Mouse (Mus musculus): ENCODE results near the gene Tnrc6b. TPM values are rescaled to one million over a fixed set of nuclear protein-coding genes. Genes with fewer than 3 reads are reported as not detected.

Tnrc6b gene
- polyA plus RNA-seq, 1 experiment from 2014 or later, result 48.7 TPM

DNA sequence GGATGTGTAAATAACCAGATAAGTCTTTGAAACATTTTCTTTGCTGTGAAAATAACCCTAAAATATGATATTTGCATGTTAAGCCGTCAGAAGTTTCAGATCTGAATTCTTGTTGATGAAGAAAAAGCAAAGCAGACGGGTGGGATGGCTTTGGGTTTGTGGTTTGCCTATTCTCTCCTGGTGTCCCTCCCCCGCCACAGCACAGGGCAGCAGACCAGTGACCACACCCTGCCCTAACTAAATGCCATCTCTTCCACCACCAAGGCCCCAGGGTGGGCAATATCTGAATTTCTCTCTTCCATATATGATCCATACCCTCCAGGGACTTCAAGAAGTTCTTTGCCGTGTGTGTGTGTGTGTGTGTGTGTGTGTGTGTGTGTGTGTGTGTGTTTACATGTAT is 227.5 kb downstream of the Tnrc6b start:
- Histone ChIP-seq H3K9ac (replicated peaks) (no peak overlapping the region), H3K4me2 (replicated peaks) (no peak overlapping the region), H3K4me3 (replicated peaks) (no peak overlapping the region), H3K36me3 (peaks cover 25% of the 10 kb centered on the region), H3K27ac (no peak overlapping the region), H3K4me1 (replicated peaks) (no peaks in the 10 kb centered on the region), H3K9me3 (no peaks in the 10 kb centered on the region), H3K27me3 (no peaks in the 10 kb centered on the region)
- WGBS, result 88% methylated on average over 3 of the region's 4 CpGs
- no peak for ATAC-seq

DNA sequence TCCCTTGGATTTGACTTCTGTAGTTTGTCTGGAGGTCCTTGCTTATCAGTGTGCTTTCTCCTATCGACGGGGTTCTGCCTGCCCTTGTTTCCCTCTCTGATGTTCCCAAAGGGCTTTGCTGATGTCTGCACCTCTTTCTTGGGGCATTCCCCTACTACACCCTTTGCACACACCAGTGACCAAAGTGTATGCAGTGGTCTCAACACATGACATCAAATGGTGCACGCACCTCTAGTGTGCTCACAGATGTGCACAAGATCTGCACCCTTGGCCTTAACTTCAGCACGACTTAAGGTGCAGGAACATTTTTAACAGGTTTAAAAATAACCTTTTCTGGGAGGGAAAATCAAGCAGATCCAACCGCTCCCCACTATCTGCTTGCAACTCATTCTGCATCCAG is 228.3 kb downstream of the Tnrc6b start:
- ATAC-seq, result no peak
- H3K36me3 ChIP-seq, result peaks cover 19% of the 10 kb centered on the region; the same call in 1 of the 2 replicates
- no peaks in the 10 kb centered on the region for H3K4me1 ChIP-seq (replicated peaks)
- H3K4me2 ChIP-seq (replicated peaks), result no peak overlapping the region
- H3K27me3 ChIP-seq, result no peaks in the 10 kb centered on the region
- H3K4me3 ChIP-seq (replicated peaks), result no peak overlapping the region
- H3K9ac ChIP-seq (replicated peaks), result no peak overlapping the region
- H3K27ac ChIP-seq, result no peak overlapping the region
- WGBS, result 62% methylated on average over 5 of the region's 5 CpGs
- H3K9me3 ChIP-seq, result no peaks in the 10 kb centered on the region

DNA sequence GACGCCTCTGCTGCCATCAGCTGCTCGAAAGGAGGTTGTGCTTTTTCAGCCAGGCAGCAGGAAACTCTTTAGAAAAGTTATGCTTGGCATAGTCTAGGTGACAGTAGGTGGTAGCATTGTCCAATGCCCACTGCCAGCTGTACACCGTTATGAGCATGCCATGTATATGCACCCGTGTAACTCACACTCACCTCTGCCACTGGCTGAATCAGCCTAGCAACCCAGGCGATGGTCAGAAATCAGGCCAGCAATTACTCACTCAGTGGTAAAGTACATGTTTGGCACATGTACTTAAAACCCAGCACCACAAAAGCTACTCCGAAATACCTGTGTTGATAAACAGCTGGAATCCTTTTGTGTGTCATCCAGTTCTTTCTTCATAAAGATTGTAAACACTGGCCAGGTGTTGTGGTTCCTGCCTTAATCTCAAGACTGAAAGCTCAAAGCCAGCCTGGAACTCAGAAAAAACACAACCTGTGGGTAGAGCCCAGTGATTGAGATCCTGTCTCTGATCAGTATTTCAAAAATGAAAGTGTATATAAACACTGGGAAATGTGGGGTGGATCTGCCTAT is 230.4 kb downstream of the Tnrc6b start:
- H3K4me2 ChIP-seq (replicated peaks), result no peak overlapping the region
- 0 out of 2 replicates have a peak, but pooled peaks cover 8% of the 10 kb centered on the region for H3K36me3 ChIP-seq
- H3K9me3 ChIP-seq, result no peaks in the 10 kb centered on the region
- H3K27me3 ChIP-seq, result no peaks in the 10 kb centered on the region
- no peak overlapping the region for H3K9ac ChIP-seq (replicated peaks)
- H3K4me1 ChIP-seq (replicated peaks), result no peaks in the 10 kb centered on the region
- no peak overlapping the region for H3K4me3 ChIP-seq (replicated peaks)
- WGBS, result 81% methylated on average over 6 of the region's 6 CpGs
- no peak overlapping the region for H3K27ac ChIP-seq
- no peak for ATAC-seq

DNA sequence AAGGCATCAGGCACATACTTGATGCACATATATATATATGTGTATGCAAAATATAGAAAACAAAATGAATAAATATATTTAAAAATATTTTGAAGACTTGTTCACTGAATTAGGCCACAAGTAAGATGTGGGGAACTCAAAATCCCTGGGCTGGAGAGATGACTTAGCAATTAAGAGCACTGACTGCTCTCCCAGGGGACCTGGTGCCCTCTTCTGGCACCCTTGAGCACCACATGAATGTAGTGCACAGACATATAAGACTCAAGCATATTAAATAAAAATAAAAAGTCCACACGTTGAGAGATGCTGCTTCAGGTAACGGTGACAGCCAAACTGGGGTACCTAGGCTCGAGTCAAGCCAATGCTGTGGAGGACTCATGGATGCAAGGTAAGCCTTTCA is 234.7 kb downstream of the Tnrc6b start:
- H3K4me2 ChIP-seq (replicated peaks), result no peak overlapping the region
- H3K27me3 ChIP-seq, result no peaks in the 10 kb centered on the region
- no peak overlapping the region for H3K9ac ChIP-seq (replicated peaks)
- 51% methylated on average over 3 of the region's 3 CpGs for WGBS
- no peak overlapping the region for H3K27ac ChIP-seq
- ATAC-seq, result no peak
- H3K4me1 ChIP-seq (replicated peaks), result peaks cover 16% of the 10 kb centered on the region
- no peaks in the 10 kb centered on the region for H3K9me3 ChIP-seq
- no peaks in the 10 kb centered on the region for H3K36me3 ChIP-seq
- H3K4me3 ChIP-seq (replicated peaks), result no peak overlapping the region

DNA sequence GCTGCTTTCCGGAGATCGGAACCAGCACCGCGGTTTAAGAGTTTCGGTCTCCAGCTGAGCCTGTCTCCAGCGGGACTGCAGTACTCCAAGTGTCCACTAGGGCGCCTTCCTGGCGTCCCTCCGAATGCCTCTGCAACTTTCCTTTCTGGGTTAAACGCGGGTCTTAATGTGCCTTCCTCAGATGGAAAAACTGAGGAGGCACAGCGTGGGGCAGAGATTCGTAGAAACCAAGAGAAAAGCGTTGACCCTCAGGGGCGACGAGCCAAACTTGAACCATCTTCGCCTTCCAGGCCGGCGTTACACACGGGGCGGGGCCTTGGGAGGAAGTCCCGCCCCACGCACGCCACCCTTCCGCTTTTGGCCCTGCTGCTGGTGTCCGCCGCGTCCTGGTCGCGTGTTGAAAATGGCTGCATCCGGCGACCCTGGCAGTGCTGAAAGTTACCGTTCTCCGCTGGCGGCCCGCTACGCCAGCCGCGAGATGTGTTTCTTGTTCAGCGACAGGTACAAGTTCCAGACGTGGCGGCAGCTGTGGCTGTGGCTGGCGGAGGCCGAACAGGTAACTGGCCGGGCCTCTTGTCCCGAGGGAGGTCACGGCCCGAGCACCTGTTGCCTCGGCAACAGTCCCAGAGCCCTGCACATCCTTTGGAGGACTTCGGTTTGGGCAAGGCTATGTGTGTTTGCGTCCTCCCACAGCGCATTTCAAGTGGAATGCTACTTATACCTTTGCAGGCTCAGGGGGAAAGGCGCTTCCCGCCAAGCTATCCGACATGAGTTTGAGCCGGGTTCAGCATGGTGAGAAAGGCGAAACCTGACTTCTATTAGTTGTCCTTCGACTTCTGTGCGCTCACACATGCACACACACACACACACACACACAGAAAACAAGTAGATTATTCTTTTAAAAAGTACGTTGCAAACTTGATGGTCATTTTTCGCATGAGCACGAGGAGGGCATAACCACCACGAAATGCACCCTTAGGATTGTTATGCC is 237.3 kb downstream of the Tnrc6b start, which contains the start of gene Adsl:
Gene Adsl, plus strand, starts transcription at position 346 of the 991 bp plus-strand sequence.
- under 1% methylated on average over 63 of the region's 63 CpGs for WGBS
- peak within 1 kb of the TSS; percentile 63 for H3K27ac ChIP-seq
- peak within 1 kb of the TSS; percentile 77 for H3K4me3 ChIP-seq (replicated peaks)
- H3K27me3 ChIP-seq, result no peaks in the 10 kb centered on the region
- peak within 1 kb of the TSS; percentile 73 for H3K9ac ChIP-seq (replicated peaks)
- no peaks in the 10 kb centered on the region for H3K9me3 ChIP-seq
- H3K36me3 ChIP-seq, result peaks cover 15% of the 10 kb centered on the region
- ATAC-seq, result peak; percentile 96
- H3K4me1 ChIP-seq (replicated peaks), result peaks cover 16% of the 10 kb centered on the region
- H3K4me2 ChIP-seq (replicated peaks), result peak within 1 kb of the TSS; percentile 74

DNA sequence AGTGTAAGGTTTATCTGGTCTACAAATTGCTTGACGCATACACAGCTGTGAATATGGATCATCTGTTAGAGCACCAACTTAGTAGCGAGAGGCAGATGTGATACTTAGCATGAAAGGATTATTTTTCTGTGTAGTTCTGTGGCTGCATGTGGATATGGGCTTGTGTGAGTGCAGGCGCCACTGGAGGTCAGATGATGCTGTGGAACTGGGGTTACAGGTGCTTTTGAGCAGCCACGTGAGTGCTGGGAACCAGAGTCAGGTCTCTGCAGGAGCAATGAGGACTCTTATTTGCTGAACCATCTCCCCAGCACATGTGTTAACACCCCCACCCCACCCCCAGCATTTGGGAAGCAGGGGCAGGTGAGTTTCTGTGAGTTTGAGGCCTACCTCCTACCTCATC is 238.3 kb downstream of the Tnrc6b start:
- 61% methylated on average over 4 of the region's 4 CpGs for WGBS
- Histone ChIP-seq H3K4me2 (replicated peaks) (peak overlapping the region; percentile 74), H3K9ac (replicated peaks) (peak overlapping the region; percentile 73; the same call in 1 of the 2 replicates)

DNA sequence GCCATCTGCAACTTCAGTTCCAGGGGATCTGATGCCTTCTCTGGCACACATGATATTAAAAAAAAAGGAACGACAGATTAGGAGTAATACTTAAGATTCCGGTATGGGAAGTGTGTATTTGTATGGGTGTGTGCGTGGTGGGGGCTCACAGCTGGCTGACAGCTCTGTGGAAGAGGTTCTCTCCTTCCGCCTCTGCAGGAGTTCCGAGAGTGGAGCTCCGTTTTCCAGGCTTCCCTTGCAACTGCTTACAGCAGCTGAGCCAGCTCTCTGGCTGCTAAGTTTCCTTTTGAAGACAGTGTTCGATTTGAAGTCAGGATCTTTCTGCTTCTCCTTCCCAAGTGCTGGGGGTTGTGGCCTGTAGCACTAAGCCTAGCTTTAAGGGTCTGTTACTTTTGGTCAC is 238.9 kb downstream of the Tnrc6b start:
- Histone ChIP-seq H3K36me3 (peaks cover 31% of the 10 kb centered on the region), H3K4me3 (replicated peaks) (no peak overlapping the region), H3K9me3 (no peaks in the 10 kb centered on the region), H3K4me1 (replicated peaks) (peaks cover 20% of the 10 kb centered on the region), H3K9ac (replicated peaks) (no peak overlapping the region), H3K27me3 (no peaks in the 10 kb centered on the region), H3K27ac (no peak overlapping the region), H3K4me2 (replicated peaks) (peak overlapping the region; percentile 74)
- 91% methylated on average over 7 of the region's 7 CpGs for WGBS
- no peak for ATAC-seq

More for the DNA sequence above, 238.3 kb downstream of the Tnrc6b start:
- Histone ChIP-seq H3K4me3 (replicated peaks) (peak overlapping the region; percentile 77), H3K27me3 (no peaks in the 10 kb centered on the region), H3K36me3 (peaks cover 24% of the 10 kb centered on the region), H3K9me3 (no peaks in the 10 kb centered on the region), H3K4me1 (replicated peaks) (peaks cover 16% of the 10 kb centered on the region), H3K27ac (no peak overlapping the region)
- ATAC-seq, result no peak

DNA sequence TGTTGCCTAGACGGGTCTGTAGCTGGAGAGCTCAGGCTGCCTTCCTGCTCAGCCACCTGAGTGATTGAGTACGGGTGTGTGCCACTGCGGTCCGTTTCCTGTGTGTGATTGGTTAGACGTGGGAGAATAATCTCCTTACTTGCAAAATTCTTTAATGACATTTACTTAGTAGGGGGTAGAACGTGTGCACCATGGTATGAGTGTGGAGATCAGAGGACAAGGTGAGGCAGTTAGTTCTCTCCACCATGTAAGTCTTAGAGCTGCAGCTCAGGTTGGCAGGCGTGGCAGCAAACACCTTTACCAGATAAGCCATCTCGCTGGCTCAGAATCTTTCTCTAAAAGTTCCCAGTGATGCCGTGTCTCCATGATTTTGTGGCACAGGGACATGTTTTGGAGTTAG is 242.9 kb downstream of the Tnrc6b start:
- no peak overlapping the region for H3K4me2 ChIP-seq (replicated peaks)
- peaks cover 17% of the 10 kb centered on the region for H3K4me1 ChIP-seq (replicated peaks)
- no peaks in the 10 kb centered on the region for H3K27me3 ChIP-seq
- WGBS, result 94% methylated on average over 9 of the region's 9 CpGs
- ATAC-seq, result no peak
- H3K27ac ChIP-seq, result no peak overlapping the region
- H3K9me3 ChIP-seq, result no peaks in the 10 kb centered on the region
- peaks cover 61% of the 10 kb centered on the region for H3K36me3 ChIP-seq
- no peak overlapping the region for H3K9ac ChIP-seq (replicated peaks)
- no peak overlapping the region for H3K4me3 ChIP-seq (replicated peaks)

DNA sequence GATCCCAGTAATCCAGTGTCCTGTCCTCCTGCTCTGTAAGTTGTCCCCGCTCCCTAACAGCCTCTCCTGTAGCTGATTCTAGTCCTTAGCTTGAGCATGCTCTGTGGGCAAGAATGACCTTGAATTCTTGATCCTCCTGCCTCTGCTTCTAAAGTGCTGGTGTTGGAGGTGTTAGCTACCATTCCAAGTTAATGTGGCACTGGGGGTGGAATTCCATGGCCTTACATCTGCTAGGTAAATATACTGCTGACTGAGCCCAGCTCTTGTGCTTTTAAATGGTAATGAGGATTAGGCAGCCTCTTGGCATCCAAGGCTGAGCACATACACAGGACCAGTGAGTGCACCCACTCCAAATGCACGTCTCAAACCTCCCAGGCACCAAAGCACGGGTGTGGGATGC is 243.7 kb downstream of the Tnrc6b start:
- Histone ChIP-seq H3K4me3 (replicated peaks) (no peak overlapping the region), H3K27ac (no peak overlapping the region), H3K4me1 (replicated peaks) (peaks cover 8% of the 10 kb centered on the region), H3K9ac (replicated peaks) (0 out of 2 replicates have a peak overlapping the region, but pooled peaks have one; percentile 28), H3K36me3 (peaks cover 69% of the 10 kb centered on the region), H3K27me3 (no peaks in the 10 kb centered on the region), H3K4me2 (replicated peaks) (no peak overlapping the region), H3K9me3 (no peaks in the 10 kb centered on the region)
- 61% methylated on average over 3 of the region's 3 CpGs for WGBS
- no peak for ATAC-seq

DNA sequence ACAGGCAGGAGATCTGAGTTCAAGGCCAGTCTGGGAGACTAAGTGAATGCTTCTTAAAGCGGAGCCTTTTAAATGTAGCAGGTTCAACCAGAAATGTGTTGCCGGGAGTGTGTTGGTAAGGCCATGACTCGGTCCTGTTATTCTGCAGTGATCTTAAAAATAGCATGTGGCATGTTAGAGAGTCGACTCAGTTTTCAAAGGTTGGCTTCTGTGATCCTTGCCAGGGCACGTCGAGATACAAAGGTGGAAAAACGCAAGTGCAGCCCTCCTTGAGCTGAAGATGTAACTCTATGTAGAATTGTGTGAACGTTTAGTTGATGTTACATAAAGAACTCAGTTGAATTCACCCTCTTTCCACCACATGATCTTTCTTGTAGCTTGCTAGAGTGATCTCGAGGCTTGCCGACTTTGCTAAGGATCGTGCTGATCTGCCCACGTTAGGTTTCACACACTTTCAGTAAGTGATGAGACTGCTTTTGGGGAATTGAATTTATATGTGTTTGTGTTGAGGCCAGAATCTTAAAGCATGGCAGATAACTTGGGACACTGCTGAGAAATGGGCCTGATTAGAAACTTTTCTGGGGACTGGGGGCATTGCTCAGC is 244.8 kb downstream of the Tnrc6b start:
- Histone ChIP-seq H3K36me3 (peaks cover 79% of the 10 kb centered on the region), H3K4me3 (replicated peaks) (no peak overlapping the region), H3K27me3 (no peaks in the 10 kb centered on the region), H3K27ac (no peak overlapping the region), H3K4me2 (replicated peaks) (no peak overlapping the region), H3K9ac (replicated peaks) (no peak overlapping the region), H3K4me1 (replicated peaks) (peaks cover 5% of the 10 kb centered on the region; the same call in 1 of the 2 replicates), H3K9me3 (no peaks in the 10 kb centered on the region)
- WGBS, result 97% methylated on average over 12 of the region's 12 CpGs
- ATAC-seq, result no peak

DNA sequence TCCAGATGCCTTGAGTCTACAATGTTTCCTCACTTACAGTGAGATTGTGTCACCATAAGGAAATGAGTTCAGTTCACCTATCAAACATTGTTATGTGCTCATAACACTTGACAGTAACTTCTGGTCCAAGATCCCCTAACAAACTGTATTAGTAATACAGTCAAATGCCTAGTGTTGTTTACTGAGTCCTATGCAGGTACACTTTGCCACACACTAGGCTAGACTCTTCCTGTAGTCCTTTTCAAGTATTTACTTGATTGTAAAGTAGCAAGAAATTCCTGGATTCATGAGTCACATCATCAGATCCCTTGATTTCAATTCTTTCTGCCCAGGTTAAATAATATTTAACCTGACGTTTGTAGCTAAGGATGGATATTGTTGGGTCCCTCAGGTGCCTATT is 258.3 kb downstream of the Tnrc6b start:
- Histone ChIP-seq H3K27ac (no peak overlapping the region), H3K9me3 (no peaks in the 10 kb centered on the region), H3K9ac (replicated peaks) (no peak overlapping the region), H3K4me3 (replicated peaks) (no peak overlapping the region), H3K36me3 (peaks cover 58% of the 10 kb centered on the region), H3K4me1 (replicated peaks) (no peaks in the 10 kb centered on the region), H3K27me3 (no peaks in the 10 kb centered on the region), H3K4me2 (replicated peaks) (no peak overlapping the region)
- 87% methylated on average over 1 of the region's 1 CpGs for WGBS
- ATAC-seq, result no peak

DNA sequence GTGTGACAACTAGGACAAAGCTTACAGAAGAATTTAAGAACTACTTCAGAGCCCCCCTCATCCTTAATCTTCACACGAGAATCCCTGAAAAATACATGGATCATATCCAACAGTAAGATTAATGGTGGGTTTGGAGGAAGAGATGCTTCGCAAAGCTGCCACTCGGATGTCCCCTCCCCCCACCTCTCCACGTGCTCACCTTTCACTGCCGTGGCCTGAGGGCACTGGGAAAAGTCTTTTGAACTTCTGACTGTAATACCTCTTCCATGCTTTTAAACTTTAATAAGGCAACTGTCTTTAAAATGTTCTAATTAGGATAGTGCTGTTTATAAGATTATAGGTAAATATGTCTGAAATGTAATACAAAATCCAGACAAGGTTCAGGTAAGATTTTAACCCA is 263.2 kb downstream of the Tnrc6b start:
- Histone ChIP-seq H3K4me3 (replicated peaks) (no peak overlapping the region), H3K9ac (replicated peaks) (no peak overlapping the region), H3K36me3 (peaks cover 15% of the 10 kb centered on the region), H3K4me1 (replicated peaks) (peaks cover 12% of the 10 kb centered on the region), H3K27ac (no peak overlapping the region), H3K4me2 (replicated peaks) (no peak overlapping the region), H3K27me3 (no peaks in the 10 kb centered on the region), H3K9me3 (no peaks in the 10 kb centered on the region)
- 58% methylated on average over 5 of the region's 5 CpGs for WGBS
- ATAC-seq, result no peak

All from midbrain, embryonic 13.5 days (tissue).